In genomic region chr9:121995508-121996131, GRCm38 (mm10) we compare ENCODE assay signal across 9 mouse cellular contexts. TPM values are rescaled to one million over a fixed set of nuclear protein-coding genes. Genes with fewer than 3 reads are reported as not detected.
A peak's percentile ranks its signal among the peaks of the same experiment; 100 is the strongest.
DNase-seq lines count a peak whose midpoint lies in the region; ATAC-seq and TF ChIP-seq lines count a peak whose summit lies in the region.
"Had no signal": no experiment of that assay in that cellular context is flagged by ENCODE, and none has a peak within 500 bp of the region (broad histone marks: within the 10 kb centered on the region; RNA-seq: fewer than 3 reads in every experiment).

No protein-coding gene starts in this region.

- peak; percentile 85 for ATAC-seq in hindbrain, embryonic 14.5 days (ENCODE audit: low FRiP score)

- peak overlapping the region; percentile 97 for H3K4me3 ChIP-seq in gastrocnemius, adult 2 months
- peak overlapping the region; percentile 85 for H3K4me3 ChIP-seq in hindbrain, embryonic 14.5 days (replicated peaks; ENCODE audit: low read length)

- H3K36me3 ChIP-seq in hindbrain, embryonic 14.5 days (replicated peaks; ENCODE audit: control insufficient read depth, insufficient read depth) = 0 out of 2 replicates have a peak, but pooled peaks cover under 1% of the 10 kb centered on the region

- TF ChIP-seq CTCF in gastrocnemius, adult 2 months (IDR thresholded peaks at IDR 0.05) = no peak

- H3K4me2 ChIP-seq in hindbrain, embryonic 14.5 days (replicated peaks) = peak overlapping the region; percentile 68

- peak; percentile 79 to 82 for DNase-seq in adrenal gland, adult 18-20 months (ENCODE audit: low spot score in 2 of 2)
- DNase-seq in cerebellum, postnatal 4 days (ENCODE audit: low spot score in 2 of 2) = peak; percentile 68 to 87
- peak; percentile 92 for DNase-seq in gastrocnemius, adult 2 months
- peak; percentile 87 for DNase-seq in hindbrain, embryonic 14.5 days (ENCODE audit: low spot score)
- DNase-seq in layer of hippocampus, postnatal 36 days = peak; percentile 85 to 88
- DNase-seq in lung, postnatal 14 days = peak; percentile 83
- DNase-seq in right cerebral cortex, adult 2 months (ENCODE audit: low spot score in 2 of 2) = peak; percentile 89 to 91
- no peak for DNase-seq in natural killer cell, adult 2 months (ENCODE audit: low spot score in 2 of 2)

- peak overlapping the region; percentile 86 for H3K9ac ChIP-seq in hindbrain, embryonic 14.5 days

- WGBS in hindbrain, embryonic 14.5 days = under 1% methylated on average over 53 of the region's 53 CpGs

- peak overlapping the region; percentile 87 for H3K27ac ChIP-seq in gastrocnemius, adult 2 months
- peak overlapping the region; percentile 16; the same call in 1 of the 2 replicates for H3K27ac ChIP-seq in hindbrain, embryonic 14.5 days
- H3K27ac ChIP-seq: macrophage had no signal

- H3K9me3 ChIP-seq in hindbrain, embryonic 14.5 days (ENCODE audit: control insufficient read depth, low read length) = no peaks in the 10 kb centered on the region

- intact Hi-C loops in gastrocnemius, adult 2 months (cut with DNase I) = no loop called here

- peaks cover 10% of the 10 kb centered on the region for H3K4me1 ChIP-seq in hindbrain, embryonic 14.5 days (replicated peaks; ENCODE audit: control insufficient read depth, insufficient read depth, low read length)

- H3K27me3 ChIP-seq in hindbrain, embryonic 14.5 days (ENCODE audit: control insufficient read depth, insufficient read depth, low read length) = no peaks in the 10 kb centered on the region

RNA-seq across cellular contexts. Expression of gene Pomgnt2, which starts 1.3 kb away (rescaled TPM):
- total RNA-seq in adrenal gland, adult 18-20 months (2021) = 10 to 100 TPM; 19.2 to 19.7 TPM
- 10 to 100 TPM; 14.9 to 16.7 TPM for total RNA-seq in gastrocnemius, adult 2 months (2021)
- polyA plus RNA-seq in hindbrain, embryonic 14.5 days (2014; fragmentation: Nextera tagmentation; extraction: Ambion mirVana) = 28.6 and 29.4 TPM in 2 replicates
- total RNA-seq in layer of hippocampus, postnatal 36 days (2021) = 10 to 100 TPM; 41.2 to 44.0 TPM

RNA-seq across cellular contexts. Expression of gene Fam198a, which starts 44.8 kb away (rescaled TPM):
- 1 to 10 TPM in 1 of 2 experiments, under 1 TPM in 1; 0.48 to 1.3 TPM for total RNA-seq in adrenal gland, adult 18-20 months (2021)
- 1 to 10 TPM in 1 of 2 experiments, under 1 TPM in 1; 0.97 to 1.6 TPM for total RNA-seq in gastrocnemius, adult 2 months (2021)
- polyA plus RNA-seq in hindbrain, embryonic 14.5 days (2014; fragmentation: Nextera tagmentation; extraction: Ambion mirVana) = 1.7 TPM in 2 replicates
- 1 to 10 TPM; 5.8 to 6.8 TPM for total RNA-seq in layer of hippocampus, postnatal 36 days (2021)
- polyA plus RNA-seq: macrophage had no signal

Comparison
In these comparisons a context has a peak if more than half of its experiments do, and no peak if none do; other contexts are left out.
1. DNase-seq: peak in adrenal gland, adult 18-20 months (2 of 2), cerebellum, postnatal 4 days (2 of 2), gastrocnemius, adult 2 months (single experiment), hindbrain, embryonic 14.5 days (single experiment), layer of hippocampus, postnatal 36 days (2 of 2), lung, postnatal 14 days (single experiment) and right cerebral cortex, adult 2 months (2 of 2); none in natural killer cell, adult 2 months (0 of 2).